Mouse (Mus musculus) heart, postnatal 0 days (tissue): Measurements from ENCODE around the gene Minpp1.
"Not testable (repeated sequence)": the region's sequence is repeated elsewhere in the genome, so short reads cannot be mapped to it uniquely, and the experiment has no call there.

Source experiments
- CTCF ChIP-seq: IDR thresholded peaks from 2 replicates; pipeline ENCODE4 v1.5.1; 2016; ENCODE audit warnings: antibody characterized with exemption, control low read depth, low read depth
- EP300 ChIP-seq: IDR thresholded peaks from 2 replicates; pipeline ENCODE4 v1.6.1; 2016; ENCODE audit warnings: antibody characterized with exemption, low read depth

DNA sequence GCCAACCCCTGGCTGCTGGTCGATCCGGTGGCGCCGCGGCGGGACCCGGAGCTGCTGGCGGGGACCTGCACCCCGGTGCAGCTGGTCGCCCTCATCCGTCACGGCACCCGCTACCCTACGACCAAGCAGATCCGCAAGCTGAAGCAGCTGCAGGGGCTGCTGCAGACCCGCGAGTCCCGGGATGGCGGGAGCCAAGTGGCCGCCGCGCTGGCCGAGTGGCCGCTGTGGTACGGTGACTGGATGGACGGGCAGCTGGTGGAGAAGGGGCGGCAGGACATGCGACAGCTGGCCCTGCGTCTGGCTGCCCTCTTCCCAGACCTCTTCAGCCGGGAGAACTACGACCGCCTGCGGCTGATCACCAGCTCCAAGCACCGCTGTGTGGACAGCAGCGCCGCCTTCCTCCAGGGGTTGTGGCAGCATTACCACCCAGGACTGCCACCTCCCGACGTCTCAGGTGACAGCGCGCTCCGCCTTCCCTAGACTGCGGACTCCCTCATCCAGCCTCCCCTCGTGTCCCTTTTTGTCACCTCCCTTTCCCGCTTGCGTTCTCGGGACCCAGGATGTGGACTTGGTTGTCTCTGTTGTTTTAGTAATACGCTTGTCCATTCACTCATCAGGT lies 646 bp downstream of the Minpp1 start:
- TF ChIP-seq CTCF = peak; percentile 50
- not testable (repeated sequence) for TF ChIP-seq EP300
